Mouse (Mus musculus) heart, postnatal 0 days (tissue): Measurements from ENCODE around the gene Scn8a.

Source experiments
- CTCF ChIP-seq: IDR thresholded peaks from 2 replicates; pipeline ENCODE4 v1.5.1; 2016; ENCODE audit warnings: antibody characterized with exemption, control low read depth, low read depth
- EP300 ChIP-seq: IDR thresholded peaks from 2 replicates; pipeline ENCODE4 v1.6.1; 2016; ENCODE audit warnings: antibody characterized with exemption, low read depth

DNA sequence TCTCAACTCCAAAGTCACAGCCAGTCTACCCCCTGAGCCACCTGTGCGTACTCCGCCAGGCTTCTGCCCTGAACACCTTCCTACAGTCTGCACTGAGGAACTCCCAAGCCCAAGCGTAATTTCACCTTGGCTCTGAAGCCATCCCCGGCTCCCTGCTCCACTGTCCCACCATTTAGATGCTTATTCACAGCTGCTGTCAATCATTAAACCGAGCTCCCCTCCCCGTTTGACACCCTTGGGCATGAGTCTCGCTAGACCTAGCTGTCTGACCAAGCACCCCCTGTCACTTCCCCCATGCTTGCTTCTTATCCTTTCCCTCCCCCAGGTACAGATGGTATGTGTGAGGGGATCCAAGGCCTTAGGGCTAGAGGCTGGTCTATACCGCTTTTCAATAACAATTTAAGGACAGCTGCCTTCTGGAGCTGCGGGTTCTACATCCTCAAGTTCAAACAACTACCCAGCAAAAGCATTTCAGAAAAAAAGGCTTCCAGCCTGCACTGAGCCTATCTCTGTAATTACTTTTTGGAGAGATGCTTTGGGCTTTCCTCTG is 200.1 kb downstream of the Scn8a start:
- TF ChIP-seq CTCF (no peak), EP300 (no peak)
